Mouse (Mus musculus) T-helper 2 cell (primary cell): ENCODE results near the gene Twist1.

Experiments
- in situ Hi-C: fragments of 300-600 bp; cut with MboI, MseI; formaldehyde crosslinking; loops from one replicate; pipeline ENCODE4 v1.15.1; 2025; ENCODE audit warnings: high pct_unique_total_duplicates

Gene Twist1

DNA sequence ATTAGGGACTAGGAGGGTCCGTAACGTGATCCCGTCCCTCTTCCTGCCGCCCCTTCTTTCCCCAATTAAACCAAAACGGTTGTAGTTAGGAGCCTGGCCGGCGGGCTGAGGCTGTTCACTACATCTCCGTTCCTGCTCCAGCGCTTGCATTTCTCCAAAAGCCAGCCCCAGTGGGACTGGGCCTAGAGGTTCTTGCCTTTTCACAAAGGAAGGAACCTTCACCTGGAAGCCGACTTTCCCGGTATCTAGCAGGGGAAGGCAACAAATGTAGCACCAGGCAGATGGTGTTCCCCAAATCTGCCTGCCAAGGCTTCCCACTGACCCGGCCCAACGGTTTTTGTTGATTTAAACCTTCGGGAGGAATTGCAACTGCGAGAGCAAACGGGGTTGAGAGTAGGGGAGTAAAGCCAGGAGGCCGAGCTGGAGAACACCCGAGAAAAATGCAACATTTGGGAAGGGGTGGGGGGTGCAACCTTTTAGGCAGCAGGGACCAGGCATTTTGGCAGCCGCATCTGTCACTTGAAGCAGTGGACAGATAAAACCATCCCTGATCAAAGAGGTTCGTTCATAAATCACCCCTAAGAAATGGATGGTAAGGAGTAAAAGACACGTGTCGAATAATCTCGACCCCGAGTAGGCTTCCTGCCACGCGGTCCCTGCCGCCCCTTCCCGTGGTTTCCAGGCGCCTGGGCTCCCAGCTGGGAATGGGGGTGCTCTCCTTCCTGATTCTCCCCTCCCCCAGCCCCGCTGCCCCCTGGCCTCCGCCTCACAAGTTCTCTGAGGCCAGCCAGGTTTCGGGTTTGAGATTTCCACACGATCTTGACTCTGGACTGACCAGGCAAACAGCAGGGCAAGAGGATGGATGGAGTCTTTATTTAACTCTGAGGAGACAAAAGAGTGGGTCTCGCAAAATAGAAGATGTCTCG, 9.3 kb downstream of the Twist1 start:
- in situ Hi-C loops, result no loop called here

DNA sequence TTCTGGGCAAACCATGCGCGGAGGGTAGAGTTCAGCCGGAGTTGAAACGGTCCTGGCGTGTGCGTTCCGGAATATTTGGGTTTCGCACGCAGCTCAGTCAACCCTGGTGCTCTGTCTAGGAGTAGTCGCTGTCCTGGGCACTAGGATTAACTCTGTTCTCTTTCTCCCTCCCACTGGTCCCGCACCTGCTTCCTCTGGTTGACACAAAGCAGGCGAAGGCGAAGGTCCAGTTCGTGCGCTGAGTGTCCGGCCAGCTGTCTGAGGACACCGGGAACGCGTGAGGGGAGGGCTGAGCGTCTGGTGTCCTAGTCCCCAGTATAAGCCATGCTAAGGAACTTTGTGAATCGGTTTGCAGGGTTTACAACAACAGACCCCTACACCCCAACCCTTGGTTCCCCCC, 10.0 kb downstream of the Twist1 start:
- in situ Hi-C loops, result no loop called here

DNA sequence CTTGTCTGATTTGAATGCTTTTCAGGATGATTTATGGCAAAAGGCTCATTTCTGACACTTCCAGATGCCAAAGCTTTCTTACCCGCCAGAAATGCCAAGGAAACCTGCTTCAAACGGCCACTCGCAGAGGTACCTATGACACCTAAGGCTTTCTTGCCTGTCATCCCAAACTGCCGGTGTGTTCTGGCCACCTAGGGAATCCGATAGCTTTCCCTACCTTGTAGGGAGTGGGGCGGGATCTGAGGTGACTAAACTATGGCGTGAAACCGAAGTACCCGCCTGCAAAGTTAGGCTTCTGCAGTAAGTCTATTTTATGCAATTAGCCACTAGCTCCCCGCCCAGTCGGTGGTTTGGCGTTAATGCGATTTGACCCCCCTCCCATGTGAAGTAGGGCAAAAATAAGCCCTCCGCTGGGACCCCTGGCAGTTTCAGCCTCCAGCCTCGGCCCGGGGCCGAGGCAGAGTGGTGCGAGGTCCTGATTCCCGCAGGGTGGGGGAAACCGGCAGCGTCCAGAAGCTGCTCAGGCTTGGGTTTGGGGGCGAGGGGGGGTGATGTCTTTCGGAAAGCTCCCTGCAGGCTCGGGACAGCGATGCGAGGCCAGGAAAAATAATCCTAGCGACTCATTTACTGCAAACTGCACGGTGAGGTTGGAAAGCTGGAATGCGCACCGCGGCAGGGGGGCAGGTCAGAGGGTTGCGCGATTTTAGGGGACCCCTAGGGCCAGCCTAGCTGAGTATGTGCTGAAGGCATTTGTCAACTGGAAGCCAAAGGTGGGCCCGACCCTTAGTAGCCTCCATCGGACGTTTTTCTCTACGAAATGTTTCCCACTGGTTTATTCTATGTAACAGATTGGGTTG, 10.8 kb downstream of the Twist1 start:
- in situ Hi-C loops, result no loop called here

DNA sequence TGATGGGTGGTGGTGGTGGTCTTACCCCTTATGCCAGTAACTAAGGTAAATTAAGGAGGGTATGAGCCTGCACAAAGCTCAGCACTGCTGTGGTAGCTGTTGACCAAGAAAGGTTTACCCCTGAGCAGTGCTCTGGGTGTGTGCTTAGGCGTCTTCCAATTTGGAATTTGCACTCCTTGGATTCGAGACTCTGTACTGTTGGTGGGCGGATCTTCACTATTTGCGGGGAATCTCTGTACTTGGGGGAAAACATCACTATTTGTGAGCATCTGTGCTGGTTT, 11.4 kb downstream of the Twist1 start:
- in situ Hi-C loops, result no loop called here

GRCm38 (mm10) chr12:33980159-33980558, 22.7 kb downstream of the Twist1 start:
- in situ Hi-C loops, result loop anchor here (5.0 kb wide), 1 partner anchor 42 kb away; no protein-coding TSS in a partner anchor

- in situ Hi-C loops, result loop anchor here (5.0 kb wide), 1 partner anchor 41 kb away; no protein-coding TSS in a partner anchor
These were observed 24.0 kb downstream of the Twist1 start for GRCm38 (mm10) chr12:33981433-33981832.

- in situ Hi-C loops, result no loop called here
These were observed 35.7 kb downstream of the Twist1 start for GRCm38 (mm10) chr12:33993127-33993526.
